ENCODE assay signal across 14 mouse cellular contexts in the genomic region with DNA sequence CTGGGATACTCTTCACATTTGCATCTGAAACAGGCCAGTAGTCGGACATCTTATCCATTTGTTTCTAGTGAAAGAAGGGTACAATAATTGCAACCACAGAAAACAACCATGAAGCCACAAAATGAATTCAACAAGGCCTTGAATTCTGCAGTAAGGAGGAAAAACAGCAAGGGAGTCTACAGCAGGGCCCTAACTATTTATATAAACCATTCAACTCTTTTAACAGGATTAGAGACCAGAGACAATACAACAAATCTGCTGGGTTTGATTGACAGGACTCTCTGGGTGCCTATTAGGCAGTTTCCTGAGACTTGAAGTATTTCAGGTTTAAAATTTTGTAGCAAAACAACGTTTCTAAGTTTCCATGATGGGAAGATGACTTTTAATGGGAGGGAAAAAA.
A peak's percentile ranks its signal among the peaks of the same experiment; 100 is the strongest.
DNase-seq lines count a peak whose midpoint lies in the region; ATAC-seq and TF ChIP-seq lines count a peak whose summit lies in the region.
"Had no signal": no experiment of that assay in that cellular context is flagged by ENCODE, and none has a peak within 500 bp of the region (broad histone marks: within the 10 kb centered on the region; RNA-seq: fewer than 3 reads in every experiment).

No protein-coding gene starts in this region.

- H3K9me3 ChIP-seq in midbrain, embryonic 11.5 days (ENCODE audit: control insufficient read depth, low read length) = peaks cover 4% of the 10 kb centered on the region; the same call in 1 of the 2 replicates
- H3K9me3 ChIP-seq in midbrain, embryonic 10.5 days (replicated peaks) = peaks cover 3% of the 10 kb centered on the region; the same call in 1 of the 2 replicates
- H3K9me3 ChIP-seq in midbrain, embryonic 13.5 days = no peaks in the 10 kb centered on the region
- no peaks in the 10 kb centered on the region for H3K9me3 ChIP-seq in midbrain, postnatal 0 days (ENCODE audit: low read length)
- H3K9me3 ChIP-seq: embryonic facial prominence, embryonic 13.5 days; embryonic facial prominence, embryonic 15.5 days had no signal

- TF ChIP-seq CTCF in midbrain, postnatal 0 days (IDR thresholded peaks at IDR 0.05) = no peak

- no peak overlapping the region for H3K4me2 ChIP-seq in midbrain, embryonic 11.5 days
- H3K4me2 ChIP-seq in midbrain, embryonic 13.5 days (replicated peaks) = no peak overlapping the region
- no peak overlapping the region for H3K4me2 ChIP-seq in midbrain, postnatal 0 days (ENCODE audit: low read depth, low read length, poor library complexity, severe bottlenecking)
- H3K4me2 ChIP-seq: embryonic facial prominence, embryonic 13.5 days; embryonic facial prominence, embryonic 15.5 days had no signal

- WGBS in midbrain, embryonic 11.5 days = 35% methylated on average over 2 of the region's 2 CpGs
- WGBS in midbrain, embryonic 10.5 days = 52% methylated on average over 2 of the region's 2 CpGs
- 33% methylated on average over 2 of the region's 2 CpGs for WGBS in midbrain, embryonic 13.5 days
- WGBS in midbrain, postnatal 0 days = 28% methylated on average over 2 of the region's 2 CpGs

- H3K36me3 ChIP-seq in midbrain, embryonic 11.5 days (ENCODE audit: control insufficient read depth, insufficient read depth, low read length) = no peaks in the 10 kb centered on the region
- no peaks in the 10 kb centered on the region for H3K36me3 ChIP-seq in midbrain, embryonic 10.5 days
- no peaks in the 10 kb centered on the region for H3K36me3 ChIP-seq in midbrain, embryonic 13.5 days
- H3K36me3 ChIP-seq in midbrain, postnatal 0 days (ENCODE audit: insufficient read depth, low read length) = no peaks in the 10 kb centered on the region
- H3K36me3 ChIP-seq: embryonic facial prominence, embryonic 13.5 days; embryonic facial prominence, embryonic 15.5 days had no signal

- no peaks in the 10 kb centered on the region for H3K27me3 ChIP-seq in midbrain, embryonic 11.5 days (ENCODE audit: control insufficient read depth, insufficient read depth, low read length)
- no peaks in the 10 kb centered on the region for H3K27me3 ChIP-seq in midbrain, embryonic 10.5 days (ENCODE audit: low read depth, poor library complexity, severe bottlenecking)
- peaks cover 41% of the 10 kb centered on the region for H3K27me3 ChIP-seq in midbrain, embryonic 13.5 days
- H3K27me3 ChIP-seq in midbrain, postnatal 0 days (ENCODE audit: insufficient read depth, low read length) = no peaks in the 10 kb centered on the region
- H3K27me3 ChIP-seq: embryonic facial prominence, embryonic 15.5 days had no signal

- H3K9ac ChIP-seq in midbrain, embryonic 11.5 days (ENCODE audit: low read length) = no peak overlapping the region
- no peak overlapping the region for H3K9ac ChIP-seq in midbrain, embryonic 13.5 days (replicated peaks)
- no peak overlapping the region for H3K9ac ChIP-seq in midbrain, postnatal 0 days (replicated peaks; ENCODE audit: low read length, poor library complexity, severe bottlenecking)
- H3K9ac ChIP-seq: embryonic facial prominence, embryonic 13.5 days; embryonic facial prominence, embryonic 15.5 days had no signal

- DNase-seq in midbrain, embryonic 11.5 days (ENCODE audit: low spot score, missing footprints) = peak; percentile 85
- DNase-seq in midbrain, embryonic 10.5 days (ENCODE audit: low spot score) = no peak
- no peak for DNase-seq in midbrain, postnatal 0 days (ENCODE audit: low spot score)
- DNase-seq: adrenal gland, adult 2 months; cerebellum, adult 11 months; cerebellum, adult 18-20 months; cerebellum, adult 8-10 months; cerebellum, adult 9-11 months had no signal

- H3K27ac ChIP-seq in midbrain, embryonic 11.5 days (ENCODE audit: low read depth, low read length) = no peak overlapping the region
- H3K27ac ChIP-seq in midbrain, embryonic 10.5 days (replicated peaks) = no peak overlapping the region
- no peak overlapping the region for H3K27ac ChIP-seq in midbrain, embryonic 13.5 days
- no peak overlapping the region for H3K27ac ChIP-seq in midbrain, postnatal 0 days (ENCODE audit: low read depth, low read length)
- H3K27ac ChIP-seq: embryonic facial prominence, embryonic 13.5 days; embryonic facial prominence, embryonic 15.5 days had no signal

- ATAC-seq in midbrain, embryonic 11.5 days (ENCODE audit: low FRiP score) = no peak
- ATAC-seq in midbrain, embryonic 13.5 days = peak; percentile 50; the same call in 1 of the 2 replicates
- ATAC-seq in midbrain, postnatal 0 days (ENCODE audit: low FRiP score) = no peak
- ATAC-seq: forebrain, embryonic 14.5 days; forebrain, embryonic 16.5 days had no signal

- H3K4me1 ChIP-seq in midbrain, embryonic 11.5 days (ENCODE audit: control insufficient read depth, insufficient read depth, low read length) = peaks cover 3% of the 10 kb centered on the region
- H3K4me1 ChIP-seq in midbrain, embryonic 10.5 days = peaks cover 18% of the 10 kb centered on the region
- H3K4me1 ChIP-seq in midbrain, embryonic 13.5 days (replicated peaks) = peaks cover 4% of the 10 kb centered on the region
- no peaks in the 10 kb centered on the region for H3K4me1 ChIP-seq in midbrain, postnatal 0 days (ENCODE audit: insufficient read depth, low read length)
- H3K4me1 ChIP-seq: embryonic facial prominence, embryonic 15.5 days had no signal

- no peak overlapping the region for H3K4me3 ChIP-seq in midbrain, embryonic 11.5 days (ENCODE audit: low read depth, low read length)
- no peak overlapping the region for H3K4me3 ChIP-seq in midbrain, embryonic 10.5 days
- H3K4me3 ChIP-seq in midbrain, embryonic 13.5 days (replicated peaks) = no peak overlapping the region
- no peak overlapping the region for H3K4me3 ChIP-seq in midbrain, postnatal 0 days (ENCODE audit: low read depth, low read length)
- H3K4me3 ChIP-seq: embryonic facial prominence, embryonic 13.5 days; embryonic facial prominence, embryonic 15.5 days; erythroblast, embryonic 14.5 days had no signal
